In genomic region chr9:114465442-114465841, GRCm38 (mm10) we compare ENCODE assay signal across 24 mouse cellular contexts. TPM values are rescaled to one million over a fixed set of nuclear protein-coding genes. Genes with fewer than 3 reads are reported as not detected.
"Had no signal": no experiment of that assay in that cellular context is flagged by ENCODE, and none has a peak within 500 bp of the region (broad histone marks: within the 10 kb centered on the region; RNA-seq: fewer than 3 reads in every experiment).

No protein-coding gene starts in this region.

- H3K9ac ChIP-seq: neural tube, embryonic 12.5 days; neural tube, embryonic 13.5 days; neural tube, embryonic 15.5 days; stomach, embryonic 15.5 days had no signal

- H3K27me3 ChIP-seq: neural tube, embryonic 12.5 days; neural tube, embryonic 13.5 days; neural tube, embryonic 15.5 days; stomach, embryonic 15.5 days had no signal

- H3K9me3 ChIP-seq: neural tube, embryonic 12.5 days; neural tube, embryonic 13.5 days; neural tube, embryonic 15.5 days; stomach, embryonic 15.5 days had no signal

- H3K4me1 ChIP-seq: neural tube, embryonic 12.5 days; neural tube, embryonic 13.5 days; neural tube, embryonic 15.5 days; stomach, embryonic 15.5 days had no signal

- H3K4me2 ChIP-seq: neural tube, embryonic 12.5 days; neural tube, embryonic 13.5 days; neural tube, embryonic 15.5 days; stomach, embryonic 15.5 days had no signal

- DNase-seq: retina, postnatal 1 day; right cerebral cortex, adult 18-20 months; right cerebral cortex, postnatal 14 days; right cerebral cortex, postnatal 25 days; right cerebral cortex, postnatal 4 days; spleen, adult 18-20 months; thymus, adult 18-20 months; thymus, adult 2 months; thymus, postnatal 14 days; thymus, postnatal 25 days; thymus, postnatal 36 days; thymus, postnatal 4 days had no signal

- H3K4me3 ChIP-seq: neural tube, embryonic 12.5 days; neural tube, embryonic 13.5 days; neural tube, embryonic 15.5 days; stomach, embryonic 15.5 days had no signal

- H3K27ac ChIP-seq: neural tube, embryonic 12.5 days; neural tube, embryonic 13.5 days; neural tube, embryonic 15.5 days; stomach, embryonic 15.5 days; stomach, postnatal 0 days had no signal

RNA-seq across cellular contexts. Expression of gene Ccr4, which starts 39.3 kb away (rescaled TPM):
- total RNA-seq: neutrophil, adult 5-6 weeks had no signal
- polyA plus RNA-seq: neural tube, embryonic 12.5 days; neural tube, embryonic 13.5 days; neural tube, embryonic 14.5 days; neural tube, embryonic 15.5 days; stomach, embryonic 14.5 days; stomach, postnatal 0 days had no signal

RNA-seq across cellular contexts. Expression of gene C130032M10Rik, which starts 50.1 kb away (rescaled TPM):
- total RNA-seq: neutrophil, adult 5-6 weeks had no signal
- polyA plus RNA-seq: neural tube, embryonic 13.5 days; neural tube, embryonic 14.5 days; neural tube, embryonic 15.5 days; small intestine, adult 2 months; spleen, adult 2 months; stomach, embryonic 14.5 days; stomach, postnatal 0 days; thymus, adult 2 months; thymus, postnatal 0 days; urinary bladder, adult 2 months had no signal
